Mouse (Mus musculus): ENCODE data around the gene Cdc25b. TPM values are rescaled to one million over a fixed set of nuclear protein-coding genes. Genes with fewer than 3 reads are reported as not detected.
A peak's percentile ranks its signal among the peaks of the same experiment; 100 is the strongest.

Gene Cdc25b
- 10 to 100 TPM; 19.7 to 27.0 TPM for total RNA-seq (2021)
- long read RNA-seq, partial matches to known transcripts: 4 of 11 reads
- long read RNA-seq, other reads (novel, unspliced or antisense): 3 of 11 reads

DNA sequence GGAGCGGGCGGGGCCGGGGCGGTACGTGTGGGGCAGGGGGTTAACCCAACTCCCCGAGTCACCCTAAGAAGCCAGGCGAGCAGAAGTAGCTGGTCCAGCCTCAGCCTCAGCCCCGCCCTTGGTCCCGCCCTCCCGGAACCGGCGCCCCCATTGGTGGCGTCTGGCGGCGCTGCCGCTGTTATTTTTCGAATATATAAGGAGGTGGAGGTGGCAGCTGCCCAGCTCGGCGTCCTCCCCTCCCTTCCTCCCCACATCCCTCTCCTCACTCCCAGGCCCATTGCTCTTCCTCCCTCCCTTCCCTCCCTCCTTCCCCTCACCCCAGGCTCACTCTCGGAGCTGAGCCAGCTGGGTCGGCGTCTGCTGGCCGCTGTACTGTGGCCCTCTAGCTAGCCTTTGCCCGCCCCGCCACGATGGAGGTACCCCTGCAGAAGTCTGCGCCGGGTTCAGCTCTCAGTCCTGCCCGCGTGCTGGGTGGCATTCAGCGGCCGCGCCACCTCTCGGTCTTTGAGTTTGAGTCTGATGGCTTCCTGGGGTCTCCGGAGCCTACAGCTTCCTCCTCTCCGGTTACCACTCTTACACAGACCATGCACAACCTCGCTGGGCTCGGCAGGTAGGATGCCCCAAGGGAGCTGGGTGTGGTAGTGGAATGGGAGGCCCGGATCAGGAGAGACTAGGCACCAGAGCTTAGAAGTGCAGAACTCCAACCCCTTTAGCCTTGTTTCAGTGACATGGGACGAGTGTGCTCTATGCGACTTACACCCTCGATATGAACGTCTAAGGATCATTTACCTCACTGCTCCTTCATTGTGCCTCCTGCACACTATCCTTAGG is at the start of gene Cdc25b, which contains the start of gene Spef1:
Gene Cdc25b, plus strand, starts transcription at position 179 of the 831 bp plus-strand sequence.
Gene Spef1, minus strand, starts transcription at position 512 of the 831 bp plus-strand sequence.
- peak; percentile 64 to 79 for DNase-seq (ENCODE audit: low spot score in 2 of 2)

DNA sequence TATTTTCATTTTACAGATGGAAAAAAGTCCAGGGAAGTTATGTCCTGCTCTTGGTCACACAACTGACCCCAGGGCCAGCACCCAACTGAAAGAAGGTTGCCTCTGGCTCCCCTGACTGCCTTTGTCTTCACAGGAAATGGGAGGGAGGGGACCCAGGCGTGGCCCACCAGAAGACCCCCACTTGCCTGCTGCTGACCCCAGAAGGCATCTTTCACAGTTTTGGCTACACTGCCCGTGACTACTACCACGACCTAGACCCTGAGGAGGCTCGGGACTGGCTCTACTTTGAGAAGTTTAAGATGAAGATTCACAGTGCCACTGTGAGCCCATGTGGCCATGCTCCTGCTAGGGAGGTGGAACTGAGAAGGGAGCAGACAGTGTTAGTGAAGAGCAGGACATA is 48.5 kb upstream of the Cdc25b start:
- no peak for DNase-seq (ENCODE audit: low spot score in 2 of 2)

DNA sequence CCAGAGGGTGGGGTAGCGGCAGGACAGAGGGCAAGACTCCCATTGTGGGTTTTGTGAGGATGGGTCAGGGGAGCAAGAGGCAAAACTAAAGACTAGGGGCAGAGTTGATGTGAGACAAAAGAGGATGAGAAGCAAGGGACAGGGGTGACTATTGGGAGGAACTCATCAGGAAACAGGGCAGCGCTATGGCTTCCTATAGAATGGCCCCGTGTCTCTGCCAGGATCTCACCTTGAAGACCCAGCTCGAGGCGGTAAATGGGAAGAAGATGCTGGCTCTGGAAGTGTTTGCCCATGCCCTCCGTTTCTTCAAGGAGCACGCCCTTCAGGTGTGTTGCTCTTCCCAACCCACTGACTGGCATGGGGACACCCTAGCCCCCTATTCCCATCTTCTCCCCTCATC is 48.0 kb upstream of the Cdc25b start:
- DNase-seq (ENCODE audit: low spot score in 2 of 2): no peak

DNA sequence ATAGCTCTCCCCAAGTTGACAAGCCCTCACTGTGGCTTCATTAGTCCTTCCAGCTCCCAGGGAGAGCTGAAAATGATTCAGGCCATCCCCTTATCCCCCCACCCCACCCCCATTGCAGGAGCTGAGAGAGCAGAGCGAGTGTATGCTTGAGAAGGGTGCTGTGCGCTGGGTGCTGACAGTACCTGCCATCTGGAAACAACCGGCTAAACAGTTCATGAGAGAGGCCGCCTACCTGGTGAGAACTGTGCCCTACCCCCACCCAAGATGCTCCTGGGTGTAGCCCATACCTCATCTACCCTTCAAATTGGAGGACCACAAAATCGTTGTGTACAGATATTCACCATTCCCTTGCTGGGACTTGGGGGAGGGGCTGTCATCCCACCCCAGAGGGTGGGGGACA is 47.5 kb upstream of the Cdc25b start:
- DNase-seq (ENCODE audit: low spot score in 2 of 2): no peak

DNA sequence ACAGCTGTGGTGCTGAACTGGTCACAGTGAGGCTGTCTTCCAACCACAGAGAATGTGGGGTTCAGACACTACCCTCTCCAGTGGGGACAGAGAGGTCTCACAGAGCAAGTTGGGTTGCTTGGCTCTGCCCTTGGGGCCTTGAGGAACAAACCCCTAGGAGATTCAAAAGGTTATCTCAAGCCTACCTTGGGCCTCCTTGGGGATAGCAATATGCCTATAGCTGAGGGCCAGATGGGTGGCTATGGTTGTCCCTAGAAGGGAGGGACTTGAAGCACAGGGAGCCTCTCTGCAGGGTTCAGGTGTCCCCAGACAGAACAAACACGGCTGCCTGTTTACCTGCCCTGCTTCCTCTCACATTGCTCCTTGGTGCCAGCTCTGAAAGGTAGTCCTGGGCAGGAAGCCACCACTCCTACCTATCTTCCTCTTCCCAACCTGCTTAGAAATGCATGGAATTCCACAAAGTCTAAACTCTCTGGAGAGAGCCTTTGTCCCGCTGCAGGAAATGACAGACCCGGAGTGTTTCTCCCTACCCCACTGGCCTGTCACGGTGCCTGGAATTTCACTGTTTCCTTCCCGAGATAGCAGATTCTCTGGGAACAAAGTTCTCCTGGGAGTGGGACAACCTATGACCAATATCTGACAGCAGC is 46.7 kb upstream of the Cdc25b start:
- no peak for DNase-seq (ENCODE audit: low spot score in 2 of 2)

DNA sequence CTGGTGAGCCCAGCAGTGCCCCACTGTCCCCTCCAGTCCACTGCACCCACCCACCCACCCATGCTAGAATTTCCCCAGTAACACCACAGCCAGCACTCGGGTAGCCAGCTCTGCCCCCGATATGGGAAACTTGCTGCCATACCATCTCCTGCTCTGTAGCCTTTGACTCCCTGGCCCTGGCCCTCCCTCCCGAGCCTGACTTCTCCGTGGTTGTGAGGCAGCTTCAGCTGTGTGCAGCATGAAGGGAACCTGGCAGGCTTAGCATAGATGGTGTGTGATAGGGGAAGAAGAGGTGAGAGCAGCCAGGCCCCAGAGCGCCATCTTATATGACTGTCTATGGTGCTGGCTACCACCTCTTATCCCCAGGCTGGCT is 46.2 kb upstream of the Cdc25b start:
- no peak for DNase-seq (ENCODE audit: low spot score in 2 of 2)

DNA sequence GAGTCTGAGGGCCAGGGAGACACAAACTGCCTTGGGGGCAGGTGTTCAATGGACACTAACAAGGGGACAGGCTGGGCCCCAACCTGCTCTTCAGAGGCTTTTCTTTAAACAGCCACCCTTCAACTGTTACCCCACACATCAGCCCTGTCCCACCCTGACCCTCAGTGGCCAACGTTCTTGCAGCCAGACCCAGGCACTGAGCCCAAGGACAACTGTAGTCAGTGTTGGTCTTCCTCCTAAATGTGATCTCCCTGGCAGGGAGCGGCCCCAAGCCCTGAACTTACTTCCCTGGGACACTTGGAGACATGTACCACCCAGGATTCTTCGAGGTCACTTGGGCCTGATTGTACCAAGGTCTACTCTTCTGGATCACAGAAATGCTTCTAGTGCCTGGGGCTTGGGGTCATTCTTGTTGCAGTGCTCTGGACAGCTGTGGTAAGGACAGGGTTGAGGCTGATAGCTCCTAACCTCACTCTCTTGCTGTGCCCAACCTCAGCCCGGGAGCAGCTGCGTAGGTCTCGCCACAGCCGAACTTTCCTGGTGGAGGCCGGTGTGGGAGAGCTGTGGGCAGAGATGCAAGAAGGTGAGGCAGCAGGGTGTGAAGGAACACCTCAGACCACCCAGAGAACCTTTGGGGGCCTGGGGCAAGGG is 45.3 kb upstream of the Cdc25b start:
- no peak for DNase-seq (ENCODE audit: low spot score in 2 of 2)

DNA sequence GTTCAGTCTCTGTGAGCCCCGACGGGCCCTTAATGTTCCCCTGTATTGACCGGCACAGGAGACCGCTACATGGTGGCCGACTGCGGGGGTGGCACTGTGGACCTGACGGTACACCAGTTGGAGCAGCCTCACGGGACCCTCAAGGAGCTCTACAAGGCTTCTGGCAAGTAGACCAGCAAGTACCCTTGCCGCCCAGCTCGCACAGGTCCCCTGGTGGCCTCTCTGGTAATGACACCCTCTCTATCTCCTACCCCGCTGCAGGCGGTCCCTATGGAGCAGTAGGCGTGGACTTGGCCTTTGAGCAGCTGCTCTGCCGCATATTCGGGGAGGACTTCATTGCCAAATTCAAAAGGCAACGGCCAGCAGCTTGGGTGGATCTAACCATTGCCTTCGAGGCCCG is 44.2 kb upstream of the Cdc25b start:
- DNase-seq (ENCODE audit: low spot score in 2 of 2): peak; percentile 66 to 74

DNA sequence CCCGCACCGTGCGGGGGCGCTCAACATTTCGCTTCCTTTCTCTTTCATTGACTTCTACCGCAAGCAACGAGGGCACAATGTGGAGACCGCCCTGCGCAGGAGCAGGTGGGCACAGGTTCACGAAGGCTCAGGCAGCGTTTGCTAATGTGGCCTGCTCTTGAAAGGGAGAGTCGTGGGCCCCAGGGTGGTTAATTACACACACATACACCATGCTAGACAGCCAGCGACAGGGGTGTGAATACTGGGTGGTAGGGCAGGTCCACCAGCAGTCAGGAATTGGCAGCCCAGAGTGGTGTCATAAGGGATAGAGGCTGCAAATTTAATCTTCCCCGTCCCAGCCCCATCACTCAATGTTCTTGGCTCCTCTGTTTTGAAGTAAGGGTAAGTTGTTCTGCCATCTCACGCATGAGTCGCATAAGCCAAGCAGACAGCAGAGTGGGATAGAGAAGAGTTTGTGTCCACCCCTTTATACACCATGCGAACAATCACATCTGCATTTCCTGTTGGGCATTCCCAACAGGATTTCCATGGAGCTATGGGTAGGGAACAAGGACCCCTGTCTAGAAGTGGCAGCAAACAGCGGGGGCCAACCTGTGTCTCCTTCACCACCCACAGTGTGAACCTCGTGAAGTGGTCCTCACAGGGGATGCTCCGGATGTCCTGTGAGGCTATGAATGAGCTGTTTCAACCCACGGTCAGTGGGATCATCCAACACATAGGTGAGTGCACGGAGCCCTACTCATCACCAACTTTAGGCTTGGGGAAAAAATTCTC is 43.6 kb upstream of the Cdc25b start:
- no peak for DNase-seq (ENCODE audit: low spot score in 2 of 2)

DNA sequence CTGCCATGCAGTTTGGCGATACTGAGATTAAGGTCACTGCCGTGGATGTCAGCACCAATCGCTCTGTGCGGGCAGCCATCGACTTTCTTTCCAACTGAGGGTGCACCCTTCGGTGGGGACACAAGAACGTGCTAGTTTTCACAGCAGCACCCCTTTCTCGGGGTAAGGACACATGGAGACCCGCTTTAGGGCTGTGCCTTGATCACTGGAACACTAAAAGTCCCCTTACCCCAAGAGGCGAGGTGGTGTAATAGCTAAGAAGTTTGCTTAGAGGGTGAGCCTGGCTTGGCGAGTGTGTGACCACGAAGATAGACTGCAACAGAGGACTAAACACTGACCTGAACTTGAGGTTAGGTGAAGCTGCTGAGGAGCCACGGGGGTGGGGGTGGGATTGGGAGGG is 41.6 kb upstream of the Cdc25b start:
- DNase-seq (ENCODE audit: low spot score in 2 of 2): no peak

DNA sequence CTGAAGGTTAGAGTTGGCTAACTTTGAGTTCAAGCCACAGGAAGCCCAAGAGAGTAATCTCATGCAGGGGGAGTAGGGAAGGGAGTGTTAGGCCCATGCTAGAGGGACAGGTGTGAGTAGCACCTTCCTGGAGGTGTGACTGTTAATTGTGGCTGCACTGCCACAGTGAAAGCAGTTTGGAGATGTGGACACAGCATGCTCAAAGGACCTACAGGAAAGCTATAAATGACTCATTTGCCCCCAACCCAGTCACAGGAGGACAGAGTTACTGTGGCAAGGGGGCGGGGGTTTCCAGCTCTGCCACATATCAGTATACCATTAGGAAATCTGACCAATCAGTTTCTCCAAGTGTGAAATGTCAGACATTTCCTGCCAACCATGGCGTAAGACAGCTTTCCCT is 41.2 kb upstream of the Cdc25b start:
- no peak for DNase-seq (ENCODE audit: low spot score in 2 of 2)

DNA sequence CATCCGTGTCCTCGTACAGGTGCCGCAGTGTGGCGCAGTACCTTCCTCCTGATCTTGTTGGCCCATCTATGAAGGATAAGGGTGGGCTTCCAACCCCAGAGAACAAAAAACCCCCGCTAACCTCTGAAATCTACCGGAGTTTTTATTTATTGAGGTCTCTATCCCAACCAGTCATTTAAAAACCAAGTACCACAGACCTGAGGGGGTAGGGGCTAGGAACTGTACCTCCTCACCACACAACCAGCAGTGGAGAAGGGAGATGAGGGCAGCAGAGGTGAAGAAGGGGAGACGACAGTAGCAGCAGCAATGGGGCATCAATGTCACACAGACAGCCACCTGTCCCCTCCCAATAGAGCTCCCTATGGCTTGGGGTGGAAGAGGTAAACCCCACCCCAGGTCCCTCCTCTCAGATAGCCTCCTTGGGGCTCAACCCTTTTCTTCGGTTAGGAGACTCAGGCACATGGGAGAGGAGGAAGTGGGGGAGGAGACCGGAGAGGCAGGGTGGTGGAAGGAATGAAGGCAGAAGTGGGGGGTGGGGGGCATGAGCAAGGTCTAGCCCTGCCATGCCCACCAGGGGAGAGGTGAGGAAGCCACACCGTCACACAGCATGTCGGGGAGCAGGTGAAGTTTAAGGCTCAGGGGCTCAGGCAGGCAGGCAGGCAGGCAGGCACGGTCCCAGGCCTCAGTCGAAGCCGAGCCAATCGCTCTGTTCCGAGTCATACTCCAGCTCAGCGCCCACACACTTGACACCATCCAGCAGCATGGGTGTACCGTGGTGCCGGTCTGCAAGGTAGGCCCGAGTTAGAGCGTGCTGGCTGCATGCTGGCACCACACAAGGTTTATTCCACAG is 40.3 kb upstream of the Cdc25b start:
- DNase-seq (ENCODE audit: low spot score in 2 of 2): no peak

DNA sequence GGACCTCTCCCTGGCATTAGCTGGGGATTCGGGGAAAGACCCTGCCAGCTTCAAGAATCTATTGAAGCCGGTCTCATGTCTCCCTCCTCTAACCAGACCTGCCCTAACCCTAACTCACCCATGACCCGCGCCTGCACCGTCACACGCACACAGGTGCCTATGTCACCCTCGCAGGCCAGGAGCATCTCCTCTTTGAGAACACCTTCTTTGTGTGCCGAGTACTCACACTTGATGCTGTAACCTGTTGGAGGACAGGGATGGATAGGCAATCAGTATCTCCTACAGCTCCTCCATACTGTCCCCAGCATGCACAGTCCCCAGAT is 39.7 kb upstream of the Cdc25b start:
- DNase-seq (ENCODE audit: low spot score in 2 of 2): no peak

DNA sequence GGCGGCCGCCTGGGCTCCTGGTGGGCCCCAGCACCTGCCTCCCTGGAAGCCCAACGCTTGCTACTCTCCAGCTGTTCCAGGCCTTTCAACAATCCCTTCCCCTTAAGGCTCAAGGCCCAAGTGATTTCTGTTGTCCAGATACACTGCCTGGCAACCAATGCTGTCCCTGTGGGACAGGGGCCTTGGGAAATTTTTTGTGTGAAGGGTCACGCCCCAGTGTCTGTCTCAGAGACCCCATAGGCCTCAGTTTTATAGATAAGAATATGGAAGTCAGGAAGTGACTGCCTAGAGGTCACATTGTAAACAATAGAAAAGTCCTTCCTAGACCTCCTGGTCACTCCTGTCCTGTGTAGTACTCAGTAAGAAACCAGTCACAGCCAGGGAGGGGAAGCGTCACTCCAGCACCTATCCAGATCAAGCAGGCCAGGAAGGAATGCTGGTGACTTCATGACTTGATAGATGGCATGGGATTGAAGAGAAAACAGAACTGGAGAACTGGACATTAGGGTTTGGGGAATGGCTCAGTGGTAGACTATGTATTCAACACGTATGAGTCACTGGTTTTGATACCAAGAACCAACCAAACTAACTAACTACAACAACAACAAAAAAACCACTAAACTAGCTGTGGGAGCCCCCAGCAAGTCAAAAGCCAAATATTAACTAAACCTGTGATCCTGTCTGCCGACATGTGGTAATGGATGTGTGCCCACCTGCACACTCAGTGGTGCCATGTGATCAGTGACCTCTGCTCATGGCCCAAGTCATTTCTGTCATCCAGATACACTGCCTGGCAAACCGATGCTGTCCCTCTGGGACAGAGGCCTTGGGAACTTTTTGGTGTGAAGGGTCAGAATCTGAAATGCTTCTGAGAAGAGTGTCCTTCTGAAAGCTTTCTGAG is 38.1 kb upstream of the Cdc25b start:
- no peak for DNase-seq (ENCODE audit: low spot score in 2 of 2)

DNA sequence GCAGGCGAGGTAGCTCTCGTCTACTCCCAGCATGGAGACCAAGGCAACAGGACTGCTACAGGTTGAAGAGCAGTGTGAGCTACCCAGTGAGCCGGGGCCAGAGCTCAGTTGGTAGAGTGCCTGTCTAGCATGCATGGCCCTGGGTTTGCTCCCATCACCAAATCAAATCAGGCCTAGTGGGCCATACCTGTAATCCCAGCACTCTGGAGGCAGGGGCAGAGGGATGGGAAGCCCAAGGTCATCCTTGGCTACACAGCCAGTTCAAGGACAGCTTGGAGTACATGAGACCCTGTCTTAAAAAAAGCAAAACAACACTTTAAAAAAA is 37.5 kb upstream of the Cdc25b start:
- DNase-seq (ENCODE audit: low spot score in 2 of 2): no peak

DNA sequence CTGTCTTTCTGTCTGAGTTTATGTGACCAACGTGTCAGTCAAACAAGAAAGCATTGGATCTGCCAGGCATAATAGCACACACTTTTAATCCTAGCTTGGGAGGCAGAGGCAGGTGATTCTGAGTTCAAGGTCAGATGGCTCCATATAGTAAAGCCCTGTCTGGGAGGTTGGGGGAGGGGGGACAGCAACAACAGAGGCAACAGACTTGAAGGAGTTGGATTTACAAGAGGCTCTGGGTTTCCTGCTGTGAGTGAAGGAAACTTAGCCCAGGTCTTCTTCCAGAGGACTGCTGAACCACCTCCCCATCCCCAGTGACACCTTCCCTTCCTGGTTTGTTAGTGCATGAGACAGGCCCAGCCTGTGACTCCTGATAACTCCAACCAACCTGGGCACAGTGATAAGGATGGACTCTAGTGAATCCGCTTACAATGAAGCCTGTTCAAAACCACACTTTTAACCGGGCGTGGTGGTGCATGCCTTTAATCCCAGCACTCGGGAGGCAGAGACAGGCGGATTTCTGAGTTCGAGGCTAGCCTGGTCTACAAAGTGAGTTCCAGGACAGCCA is 34.5 kb upstream of the Cdc25b start:
- DNase-seq (ENCODE audit: low spot score in 2 of 2): no peak

DNA sequence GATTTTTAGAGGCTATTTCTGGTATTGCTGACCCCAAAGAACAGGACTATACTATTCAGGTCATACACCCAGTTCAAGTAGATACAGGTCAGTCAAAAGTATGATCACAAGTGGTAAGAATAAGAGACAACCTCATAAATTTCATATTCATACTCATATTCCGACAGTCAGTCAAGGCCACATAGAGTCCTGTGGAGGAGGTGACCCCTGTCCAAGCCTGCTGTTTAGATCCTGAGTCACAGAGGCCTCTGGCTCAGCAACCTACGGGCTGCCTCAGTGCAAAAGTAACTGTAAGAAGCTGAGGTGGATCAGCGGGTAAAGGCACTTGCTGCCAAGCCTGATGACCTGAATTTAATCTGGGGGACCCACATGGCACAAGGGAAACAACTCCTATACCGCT is 32.7 kb upstream of the Cdc25b start:
- DNase-seq (ENCODE audit: low spot score in 2 of 2): no peak

DNA sequence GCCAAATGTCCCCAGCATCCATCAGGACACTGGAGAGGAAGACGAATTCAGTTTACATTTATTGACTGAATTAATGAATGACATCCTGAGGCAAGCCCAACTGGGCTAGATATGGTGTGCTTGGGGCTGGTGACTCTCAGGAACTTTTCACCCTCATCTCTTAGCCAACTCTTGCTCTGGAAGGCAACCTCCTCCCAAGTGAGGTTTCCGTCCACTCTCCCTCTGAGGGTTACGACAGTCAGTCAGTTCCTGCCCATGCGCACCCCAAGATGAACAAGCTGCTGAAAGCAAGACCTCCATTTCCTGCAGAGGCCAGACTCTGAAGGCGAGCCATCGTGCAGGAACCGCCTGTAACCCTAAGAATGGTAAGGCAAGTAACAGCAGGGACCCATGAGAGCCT is 29.8 kb upstream of the Cdc25b start:
- no peak for DNase-seq (ENCODE audit: low spot score in 2 of 2)

DNA sequence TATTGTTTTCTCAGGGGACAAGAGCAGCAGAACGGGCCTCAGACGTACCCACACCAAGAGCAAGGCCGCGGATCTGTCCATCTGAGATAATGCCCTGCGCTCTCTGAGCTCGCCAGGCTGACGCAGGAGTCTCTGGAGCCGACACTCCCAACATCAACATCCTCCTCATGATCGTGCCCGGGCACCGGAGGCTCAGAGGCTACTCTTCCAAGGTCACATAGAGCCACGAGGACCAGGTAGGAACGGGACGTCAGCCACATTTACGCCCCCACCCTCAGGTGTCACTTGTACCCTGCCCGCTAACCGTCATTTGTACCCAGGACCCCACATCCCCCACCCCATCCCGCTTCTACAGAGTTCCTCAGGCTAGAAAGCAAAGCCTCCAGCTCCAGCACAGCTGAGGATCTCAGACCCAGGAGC is 27.2 kb upstream of the Cdc25b start:
- DNase-seq (ENCODE audit: low spot score in 2 of 2): no peak
